Mouse (Mus musculus): Measurements from ENCODE around the gene Dcst2. TPM values are rescaled to one million over a fixed set of nuclear protein-coding genes. Genes with fewer than 3 reads are reported as not detected.

The Dcst2 gene
- total RNA-seq, 2 experiments from 2014 or later = not detected

DNA sequence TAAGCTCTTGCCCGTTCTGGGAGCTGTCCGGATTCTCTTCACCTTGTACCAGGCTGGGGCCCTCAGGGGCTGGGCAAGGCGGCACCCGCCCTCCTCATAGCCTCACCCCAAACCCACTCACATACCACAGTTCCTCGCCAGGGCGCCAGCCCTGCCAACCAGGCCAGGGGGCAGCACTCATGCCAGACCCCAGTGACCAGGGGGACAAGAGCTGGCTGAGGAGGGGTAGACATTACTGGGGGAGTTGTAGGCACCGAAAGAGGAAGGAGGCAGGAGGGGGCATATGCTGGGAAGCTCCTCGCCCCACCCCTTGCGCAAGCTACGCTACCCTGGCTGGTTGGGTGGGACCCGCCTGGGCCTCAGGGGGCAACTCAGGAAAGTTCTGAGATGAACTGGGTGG is 25.9 kb downstream of the Dcst2 start:
- DNase-seq (ENCODE audit: low spot score) = no peak

DNA sequence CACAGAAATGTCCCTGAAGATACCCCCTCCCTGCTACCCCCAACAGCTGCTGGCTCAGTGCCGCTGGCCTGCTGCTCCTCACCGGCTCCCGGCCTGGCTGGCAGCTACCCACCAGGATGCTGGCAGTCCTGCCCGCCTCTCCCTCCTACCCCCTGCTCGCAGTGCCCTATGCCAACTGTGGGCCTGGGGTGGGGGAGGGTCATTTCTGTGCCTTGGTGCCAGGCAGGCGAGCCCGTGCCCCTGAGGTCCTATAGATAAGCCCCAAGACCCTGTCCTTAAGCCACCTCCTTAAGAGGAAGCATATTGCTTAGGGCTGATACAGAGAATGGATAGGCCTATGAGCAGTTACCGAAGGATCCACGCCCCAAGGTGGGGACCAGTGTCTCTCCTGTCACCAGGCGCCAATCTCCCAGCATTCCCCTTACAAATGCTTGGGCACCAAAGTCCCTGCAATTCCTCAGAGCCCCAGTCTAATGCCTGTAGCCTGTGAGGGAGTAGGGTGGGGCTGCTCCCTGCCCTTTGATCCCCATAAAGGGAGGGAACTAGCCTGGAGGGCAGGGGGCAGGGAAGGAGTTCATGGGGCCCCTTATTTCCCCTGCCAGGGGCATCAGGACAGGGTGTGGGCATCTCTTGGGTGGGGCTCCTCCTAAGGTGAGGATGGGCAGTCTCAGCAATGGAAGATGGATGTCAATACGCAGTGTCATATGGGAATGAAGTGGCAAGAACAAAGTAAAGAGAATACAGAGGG is 26.5 kb downstream of the Dcst2 start:
- peak; percentile 73 for DNase-seq (ENCODE audit: low spot score)

DNA sequence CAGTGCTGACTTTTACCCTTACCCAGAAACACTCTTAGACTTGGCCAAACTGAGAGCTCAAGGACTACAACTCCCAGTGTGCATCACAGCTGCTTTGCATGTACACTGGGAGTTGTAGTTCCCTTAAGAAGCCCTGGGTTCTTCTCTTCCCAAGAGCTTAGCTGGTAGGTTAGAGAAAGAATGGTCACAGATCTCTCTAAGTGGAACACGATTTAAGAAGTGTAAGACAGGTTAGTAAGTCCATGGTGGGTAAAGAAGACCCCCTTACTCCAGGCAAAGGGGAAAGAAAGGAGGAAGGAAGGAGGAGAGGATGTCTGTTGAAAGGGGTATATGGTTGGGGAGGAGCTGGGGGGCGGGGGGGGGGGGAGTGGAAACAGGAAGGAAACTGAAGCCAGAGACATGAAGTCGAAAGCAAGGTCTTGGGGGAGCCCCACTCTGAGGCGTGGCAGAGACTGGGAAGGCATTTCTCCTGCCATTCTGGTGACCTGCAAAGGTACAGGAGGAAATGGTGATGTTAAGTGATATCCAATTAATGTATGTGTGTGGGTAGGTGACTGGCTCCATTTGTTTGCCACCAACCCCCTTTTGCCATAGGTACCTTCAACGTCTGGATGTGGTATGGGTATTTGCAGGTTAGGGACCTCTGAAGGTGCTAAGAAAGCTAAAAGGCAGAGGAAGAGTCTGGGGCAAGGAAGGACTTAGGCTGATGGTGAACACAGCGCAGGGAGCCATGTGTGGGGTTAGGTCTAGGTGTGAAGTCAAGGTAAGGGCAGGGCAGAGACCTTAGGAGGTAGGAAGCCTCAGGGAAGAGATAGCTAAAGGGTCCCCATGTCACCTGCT is 27.3 kb downstream of the Dcst2 start:
- DNase-seq (ENCODE audit: low spot score) = no peak

DNA sequence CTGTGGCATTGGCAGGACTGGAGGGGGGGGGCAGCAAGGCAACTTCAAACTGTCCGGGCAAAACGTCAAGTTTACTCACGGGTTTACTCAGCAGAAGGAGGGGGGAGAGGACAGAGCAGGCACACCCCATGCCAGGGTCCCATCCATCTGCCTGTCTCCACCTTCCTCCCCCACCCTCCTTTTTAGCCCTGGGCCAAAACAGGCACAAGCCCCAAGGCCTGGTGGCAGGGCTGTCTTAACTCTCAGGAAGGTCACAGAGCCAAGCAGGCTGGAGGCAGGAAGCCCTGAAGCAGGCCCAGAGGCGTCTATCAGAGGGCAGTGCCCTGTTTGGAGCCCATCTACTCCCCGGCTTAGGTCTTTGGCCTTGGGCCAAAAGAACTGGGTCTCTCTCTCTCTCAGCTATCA is 28.3 kb downstream of the Dcst2 start:
- DNase-seq (ENCODE audit: low spot score) = peak; percentile 66

- no peak for DNase-seq (ENCODE audit: low spot score)
These were observed 29.2 kb downstream of the Dcst2 start for GRCm38 (mm10) chr3:89390699-89391662.

- peak; percentile 81 for DNase-seq (ENCODE audit: low spot score)
These were observed 30.1 kb downstream of the Dcst2 start for GRCm38 (mm10) chr3:89391663-89392511.

- no peak for DNase-seq (ENCODE audit: low spot score)
These were observed 31.1 kb downstream of the Dcst2 start for GRCm38 (mm10) chr3:89392871-89393311.

DNA sequence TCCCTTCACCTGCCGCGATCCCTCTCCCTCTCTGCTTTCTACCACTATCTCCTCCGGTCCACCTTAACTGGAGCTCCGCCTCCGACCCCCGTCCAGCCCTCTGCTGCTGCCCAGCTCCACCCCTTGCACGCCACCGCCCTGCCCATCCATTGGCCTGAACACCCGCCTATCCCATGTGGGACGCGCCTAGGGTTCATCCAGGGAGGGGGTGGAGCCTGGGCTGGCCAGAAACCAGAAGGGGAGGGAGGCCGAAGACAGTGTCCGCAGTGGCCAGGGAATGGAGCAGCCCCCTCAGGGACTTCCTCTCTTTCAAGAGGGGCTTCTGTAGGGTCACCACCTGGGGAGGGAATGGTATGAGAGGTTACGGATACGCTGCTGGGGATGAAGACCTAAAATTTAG is 31.8 kb downstream of the Dcst2 start:
- peak; percentile 100 for DNase-seq (ENCODE audit: low spot score)

DNA sequence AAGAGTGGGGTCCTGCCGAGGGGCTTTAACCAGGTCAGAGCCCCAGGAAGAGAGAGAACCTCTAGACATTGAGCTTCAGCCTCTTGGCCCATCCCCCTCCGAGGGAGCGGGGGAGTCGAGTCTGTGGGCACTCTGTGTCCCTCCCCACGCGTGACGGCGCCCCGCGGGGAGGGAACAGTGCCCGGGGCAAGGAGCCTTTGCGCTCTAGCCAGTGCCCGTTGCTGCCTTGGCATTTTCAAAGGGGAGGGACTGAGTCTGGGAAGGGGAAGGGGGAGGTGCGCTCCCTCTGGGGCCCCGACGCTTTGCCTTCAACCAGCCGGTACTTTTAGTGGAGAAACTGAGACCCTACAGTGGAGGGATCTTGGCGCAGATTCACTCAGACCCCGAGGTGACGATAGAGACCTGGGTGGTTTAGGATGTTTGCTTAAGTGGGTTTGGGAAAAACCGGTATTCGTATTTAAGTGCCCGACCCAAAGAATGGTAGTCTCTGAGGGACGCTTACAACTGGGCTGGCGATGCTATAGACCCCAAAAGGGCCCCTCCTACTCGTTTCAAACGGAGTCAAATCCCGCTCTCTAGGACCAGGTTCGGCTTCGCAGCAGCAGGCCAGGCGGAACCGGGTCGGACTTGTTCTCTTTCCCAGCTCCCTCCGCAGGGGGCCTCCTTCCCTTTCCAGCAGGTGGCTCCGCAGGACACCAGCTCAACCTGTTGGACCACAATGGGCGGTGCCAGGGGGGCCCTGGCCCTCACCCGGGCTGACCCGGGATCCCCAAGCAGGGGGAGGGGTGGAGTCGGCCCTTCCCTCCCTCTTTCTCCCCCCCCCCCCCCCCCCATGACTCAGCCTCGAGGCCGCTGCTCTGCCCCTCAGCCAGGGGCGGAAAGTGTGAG is 32.5 kb downstream of the Dcst2 start, which contains the start of gene Zbtb7b:
Zbtb7b (minus strand) TSS at position 771 of the 888 bp plus-strand sequence.
- peak; percentile 83 for DNase-seq (ENCODE audit: low spot score)

GRCm38 (mm10) chr3:89394894-89395256 is 33.1 kb downstream of the Dcst2 start:
- peak; percentile 88 for DNase-seq (ENCODE audit: low spot score)

DNA sequence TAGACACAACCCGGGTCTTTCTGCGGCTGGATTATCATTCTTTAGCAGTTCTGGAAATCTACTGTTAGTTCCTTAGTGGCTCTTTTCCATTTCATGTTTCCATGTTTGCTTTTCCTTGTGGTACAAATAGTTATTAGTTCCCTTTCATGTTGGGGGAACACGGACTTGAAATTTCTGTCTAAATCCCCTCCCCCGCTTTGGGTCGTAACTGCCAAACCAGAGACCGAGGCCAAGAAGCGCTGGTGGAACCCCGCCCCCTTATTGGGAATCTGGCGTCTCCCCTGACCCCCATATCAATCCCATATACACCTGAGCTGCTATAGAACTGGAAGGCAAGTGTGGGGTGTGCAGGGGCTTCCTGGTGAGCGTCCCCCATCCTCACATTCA is 33.6 kb downstream of the Dcst2 start:
- DNase-seq (ENCODE audit: low spot score) = no peak

- DNase-seq (ENCODE audit: low spot score) = peak; percentile 78
These were observed 34.3 kb downstream of the Dcst2 start for GRCm38 (mm10) chr3:89395806-89396653.

GRCm38 (mm10) chr3:89396654-89397005 is 34.9 kb downstream of the Dcst2 start:
- DNase-seq (ENCODE audit: low spot score) = no peak

DNA sequence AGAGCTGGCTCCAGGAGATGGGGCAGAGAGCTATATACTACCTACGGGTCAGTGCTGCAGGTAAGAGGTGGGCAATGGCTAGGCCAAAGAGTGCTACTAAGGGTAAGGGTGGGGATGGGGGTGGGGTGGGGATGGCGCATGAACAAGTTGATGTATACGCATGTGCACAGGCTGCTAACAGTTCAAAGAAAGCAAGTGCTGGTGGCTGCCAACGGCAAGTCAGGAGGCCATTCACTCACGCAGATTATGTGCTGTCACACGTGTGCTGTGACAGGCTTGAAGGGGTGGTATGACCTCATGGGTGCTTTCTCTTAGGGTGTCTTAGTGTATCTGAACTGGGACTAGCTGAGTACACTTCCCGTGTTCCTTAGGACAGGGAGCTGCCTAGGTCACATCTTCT is 39.6 kb downstream of the Dcst2 start:
- no peak for DNase-seq (ENCODE audit: low spot score)

- no peak for DNase-seq (ENCODE audit: low spot score)
These were observed 40.9 kb downstream of the Dcst2 start, which contains the start of gene Lenep for GRCm38 (mm10) chr3:89402693-89403092. TSS of gene Lenep (minus strand) at chr3:89402793.

DNA sequence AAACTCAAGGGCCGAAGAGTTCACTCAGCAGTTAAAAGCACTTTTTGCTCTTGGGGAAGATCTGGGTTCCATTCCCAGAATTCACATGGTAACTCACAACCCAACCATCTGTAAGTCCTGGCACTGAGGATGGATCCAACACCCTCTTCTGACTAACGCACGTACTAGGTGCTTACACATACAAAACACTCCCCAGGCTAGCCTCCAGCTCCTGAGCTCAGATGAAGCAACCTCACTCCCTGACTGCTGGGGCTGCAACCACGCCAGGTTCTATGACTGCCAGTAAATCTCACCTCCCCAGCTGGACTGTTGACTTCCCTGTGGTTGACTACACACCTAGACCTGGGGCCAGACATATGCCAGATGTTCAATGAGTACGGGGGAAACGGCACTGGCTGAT is 45.1 kb downstream of the Dcst2 start:
- DNase-seq (ENCODE audit: low spot score) = peak; percentile 44

DNA sequence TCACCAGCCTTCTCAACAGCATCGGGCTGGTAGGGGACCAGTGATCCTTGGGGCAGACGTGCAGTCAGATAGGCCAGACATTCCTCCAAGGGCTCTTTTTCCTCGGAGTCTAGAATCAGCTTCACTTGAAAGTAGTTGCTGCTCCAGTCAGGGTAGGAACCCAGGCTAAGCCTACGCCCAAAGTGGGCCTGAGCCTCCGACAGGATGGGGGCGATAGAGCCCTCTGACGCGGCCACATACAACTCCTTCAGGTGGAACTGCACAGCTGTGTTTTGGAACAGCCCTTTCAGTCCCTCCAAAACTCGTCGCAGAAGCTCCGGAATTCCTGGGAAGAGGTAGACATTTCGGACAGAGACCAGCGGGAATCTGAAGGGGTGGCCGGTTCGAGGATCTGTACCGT is 46.7 kb downstream of the Dcst2 start:
- DNase-seq (ENCODE audit: low spot score) = no peak

GRCm38 (mm10) chr3:89409701-89410100 is 47.9 kb downstream of the Dcst2 start:
- DNase-seq (ENCODE audit: low spot score) = no peak

DNA sequence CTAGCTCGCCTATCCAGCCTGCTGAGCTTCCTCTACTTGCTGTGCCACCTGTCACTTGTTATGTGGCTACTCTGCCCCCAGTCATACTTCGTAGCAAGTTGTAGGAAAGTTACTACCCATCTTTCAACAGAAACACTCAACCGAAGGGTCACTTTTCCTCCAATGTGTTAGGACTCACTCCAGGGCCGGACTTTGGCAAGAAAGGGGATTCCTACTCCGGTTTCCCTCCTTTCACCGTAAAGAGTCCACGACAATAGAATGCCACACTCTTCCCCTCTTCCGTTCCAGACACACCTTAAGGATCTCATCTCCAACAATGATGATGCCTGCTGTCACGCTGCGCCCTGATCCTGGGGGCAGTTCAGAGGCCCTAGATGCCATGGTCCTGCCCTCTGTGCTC is 49.1 kb downstream of the Dcst2 start:
- no peak for DNase-seq (ENCODE audit: low spot score)

Measured in gastrocnemius, adult 18-20 months (tissue).